Mouse (Mus musculus): Measurements from ENCODE around the gene Ssh2. TPM values are rescaled to one million over a fixed set of nuclear protein-coding genes. Genes with fewer than 3 reads are reported as not detected.

Gene Ssh2
- polyA plus RNA-seq (2012; rRNA removed): 18.9 and 20.1 TPM in 2 replicates

DNA sequence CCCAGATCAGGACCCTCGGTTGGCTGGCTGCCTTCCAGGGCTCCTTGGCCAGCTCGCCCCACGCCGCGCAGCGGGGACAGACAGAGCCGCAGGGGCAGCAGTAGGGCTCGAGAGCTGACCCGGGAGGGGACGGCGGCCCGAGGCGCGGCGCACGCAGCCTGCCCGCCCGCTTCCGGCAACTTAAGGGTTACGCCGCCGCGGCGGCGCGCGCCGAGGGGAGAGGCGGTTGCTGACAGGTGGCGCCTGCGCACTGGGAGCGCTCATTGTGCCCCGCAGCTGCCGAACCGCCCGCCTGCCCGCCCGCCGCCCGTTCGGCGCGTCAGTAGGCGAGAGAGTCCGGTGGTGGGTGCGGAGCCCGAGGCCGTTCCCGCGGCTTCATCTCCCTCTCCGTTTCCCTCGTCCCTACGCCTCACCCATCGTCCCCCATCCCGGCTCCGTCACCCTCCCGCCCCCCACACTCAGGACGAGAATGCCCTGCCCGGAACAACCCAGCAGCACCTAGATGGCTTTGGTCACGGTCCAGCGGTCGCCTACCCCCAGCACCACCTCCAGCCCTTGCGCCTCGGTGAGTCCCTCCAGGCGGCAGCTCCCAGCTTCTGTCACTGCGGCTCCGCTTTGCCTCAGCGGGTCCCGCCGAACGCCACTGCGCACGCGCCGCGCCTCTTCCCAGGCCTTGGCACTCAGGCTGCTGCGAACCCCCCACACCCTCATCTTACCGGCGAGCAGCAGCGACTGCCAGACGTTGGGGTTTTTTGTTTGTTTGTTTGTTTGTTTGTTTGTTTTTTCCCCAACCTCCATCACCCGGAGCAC is at the start of gene Ssh2:
Gene Ssh2 (plus strand): TSS at position 337 of the 810 bp plus-strand sequence.

GRCm38 (mm10) chr11:77188868-77189267 is 27.2 kb upstream of the Ssh2 start, which contains the start of gene Efcab5:
TSS of gene Efcab5 (minus strand) at chr11:77188968.

DNA sequence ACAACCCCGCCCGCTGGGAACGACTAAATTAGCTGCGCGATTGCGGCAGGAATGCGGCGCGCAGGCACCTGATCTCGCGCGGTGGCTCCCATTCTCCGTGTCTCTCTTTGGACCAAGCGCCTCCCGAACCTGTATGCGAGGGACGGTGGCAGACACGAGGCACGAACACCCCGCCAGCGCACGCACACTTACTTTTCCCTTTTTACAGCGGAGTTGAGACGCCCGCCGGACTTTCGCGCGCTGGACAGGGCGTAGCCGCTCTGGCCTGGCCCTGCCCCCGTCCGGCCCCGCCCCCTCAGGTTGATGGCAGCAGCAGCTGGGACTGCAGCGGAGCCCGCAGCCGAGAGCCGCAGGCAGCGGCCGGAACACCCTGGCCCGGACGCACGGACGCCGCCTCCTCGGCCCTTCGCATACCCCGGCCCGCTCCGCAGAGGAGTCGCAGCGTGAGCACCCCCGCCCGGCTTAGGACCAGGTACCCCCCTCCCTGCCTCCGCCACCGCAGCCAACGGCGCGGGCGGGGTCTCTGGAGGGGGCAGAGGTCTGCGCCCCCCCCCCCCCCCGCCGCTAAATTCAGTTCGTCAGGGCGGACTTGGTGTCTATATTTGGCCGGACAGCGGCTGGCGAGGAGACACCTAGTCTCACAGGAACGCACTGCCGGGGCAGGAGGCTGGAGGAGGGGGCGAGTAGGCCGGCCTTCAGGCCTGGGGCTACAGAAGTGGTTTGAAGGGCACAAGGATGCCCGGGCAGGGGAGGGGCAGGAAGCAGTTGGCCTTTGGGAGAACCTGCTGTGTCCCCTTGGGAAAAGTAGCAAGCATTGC is 246.4 kb downstream of the Ssh2 start, which contains the start of gene Coro6:
Gene Coro6 (plus strand): TSS at position 129 of the 818 bp plus-strand sequence.

GRCm38 (mm10) chr11:77489591-77490235 is 273.6 kb downstream of the Ssh2 start, which contains the start of gene Ankrd13b:
TSS of gene Ankrd13b (minus strand) at chr11:77489678.

DNA sequence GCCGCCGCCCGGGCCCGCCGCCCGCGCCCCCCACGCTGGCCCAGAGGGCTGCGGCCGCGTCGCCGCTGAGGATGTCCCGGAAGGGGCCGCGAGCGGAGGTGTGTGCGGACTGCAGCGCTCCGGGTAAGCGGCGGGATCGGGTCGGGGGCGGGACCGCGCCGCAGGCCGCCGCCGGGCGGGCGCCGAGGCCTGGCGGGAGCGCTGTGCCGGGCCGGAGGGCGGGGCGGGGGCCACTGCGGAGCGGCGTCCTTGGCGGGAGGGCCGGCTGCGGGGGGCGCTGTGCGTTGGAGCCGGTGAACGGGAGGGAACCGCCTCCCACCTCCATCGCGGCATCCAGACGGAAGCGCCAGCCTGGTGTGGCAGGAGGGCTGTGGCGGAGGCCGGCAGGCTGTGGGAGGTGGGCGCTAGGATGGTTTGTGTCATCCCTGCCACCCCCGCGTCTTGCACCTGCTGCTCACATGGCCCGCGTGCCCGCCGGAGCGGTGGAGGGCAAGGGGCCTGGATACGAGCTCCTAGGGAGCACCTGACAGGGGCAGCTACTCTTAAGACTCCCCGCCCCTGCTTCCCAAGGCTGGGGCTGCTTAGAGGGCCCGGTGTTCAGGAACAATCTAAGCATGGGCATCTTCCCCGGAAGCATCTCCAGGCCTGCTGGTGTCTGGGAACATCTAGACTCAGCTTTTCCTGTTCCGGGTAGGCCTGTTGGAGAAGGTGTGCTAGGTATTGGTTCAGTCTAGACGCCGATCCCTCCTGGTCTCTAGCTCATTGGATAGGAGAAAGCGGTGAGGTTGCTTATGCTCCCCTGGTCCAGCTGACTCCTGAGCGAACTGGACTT is 277.6 kb downstream of the Ssh2 start, which contains the start of gene Git1:
Gene Git1 (plus strand): TSS at position 51 of the 832 bp plus-strand sequence.

Other genes starting within 250 kb of the Ssh2 start
- gene Slc6a4, start 217.7 kb upstream of the Ssh2 start, polyA plus RNA-seq (2012; rRNA removed): 4.0 and 6.3 TPM in 2 replicates
- 10.7 and 12.1 TPM in 2 replicates for gene Nsrp1, start 137.9 kb upstream of the Ssh2 start, polyA plus RNA-seq (2012; rRNA removed)
- 1.8 and 2.3 TPM in 2 replicates for gene Efcab5, start 27.3 kb upstream of the Ssh2 start, polyA plus RNA-seq (2012; rRNA removed)
- 1.5 and 2.7 TPM in 2 replicates for gene Coro6, start 246.1 kb downstream of the Ssh2 start, polyA plus RNA-seq (2012; rRNA removed)

Data from central nervous system, embryonic 14 days (tissue).